Mouse (Mus musculus) liver, embryonic 16.5 days (tissue): ENCODE data around the gene Pcyt1a. TPM values are rescaled to one million over a fixed set of nuclear protein-coding genes. Genes with fewer than 3 reads are reported as not detected.
"Not testable (repeated sequence)": the region's sequence is repeated elsewhere in the genome, so short reads cannot be mapped to it uniquely, and the experiment has no call there.

Source experiments
- ATAC-seq: fragments of 200-750 bp; cut with Nextera tagmentation; 2 replicates; pipeline ENCODE4 v1.8.0; 2017; ENCODE audit warnings: low read depth, mild to moderate bottlenecking, moderate number of reproducible peaks, moderate library complexity
- H3K27ac ChIP-seq: fragments of 300-500 bp; sonication (generic); 2 replicates; pipeline ENCODE4 v1.5.1; 2014; ENCODE audit warnings: mild to moderate bottlenecking, low read length
- H3K27me3 ChIP-seq: fragments of 300-500 bp; sonication (generic); 2 replicates; pipeline ENCODE4 v1.6.1; 2014; ENCODE audit warnings: low read depth, low read length, mixed read lengths; ENCODE audit not compliant: control insufficient read depth, insufficient read depth
- H3K36me3 ChIP-seq: fragments of 300-500 bp; sonication (generic); 2 replicates; pipeline ENCODE4 v1.6.1; 2014; ENCODE audit warnings: mild to moderate bottlenecking; ENCODE audit not compliant: control insufficient read depth, insufficient read depth
- H3K4me1 ChIP-seq: fragments of 300-500 bp; sonication (generic); 2 replicates; pipeline ENCODE4 v1.6.1; 2014; ENCODE audit warnings: low read depth, low read length, mixed read lengths; ENCODE audit not compliant: control insufficient read depth
- H3K4me2 ChIP-seq: fragments of 300-500 bp; sonication (generic); 2 replicates; pipeline ENCODE4 v1.6.1; 2014; ENCODE audit warnings: low read depth, low read length, mixed read lengths
- H3K4me3 ChIP-seq: fragments of 300-500 bp; sonication (generic); 2 replicates; pipeline ENCODE4 v1.5.1; 2014; ENCODE audit warnings: low read depth, mild to moderate bottlenecking, low read length
- H3K9ac ChIP-seq: fragments of 300-500 bp; sonication (generic); 2 replicates; pipeline ENCODE4 v1.6.1; 2014; ENCODE audit warnings: low read depth, low read length
- H3K9me3 ChIP-seq: fragments of 300-500 bp; sonication (generic); replicated peaks from 2 replicates; pipeline ENCODE4 v1.6.1; 2016; ENCODE audit warnings: low read length; ENCODE audit not compliant: control insufficient read depth
- WGBS: fragments of 180-500 bp; shearing (Covaris S2); extraction: QIAGEN DNeasy Blood & Tissue Kit; methylation state at CpG from one replicate; pipeline ENCODE4 v1.1.7; 2014; ENCODE audit not compliant: insufficient replicate concordance; 5-methylcytosine and 5-hydroxymethylcytosine counted together
- polyA plus RNA-seq: library from polyadenylated mRNA; unstranded; fragments of >200 nt; fragmentation: Nextera tagmentation; extraction: Ambion mirVana; gene quantifications from 2 replicates; pipeline ENCODE4 v1.2.1, GENCODE M21; 2015

Gene Pcyt1a
- polyA plus RNA-seq, 1 experiment from 2014 or later: 42.1 TPM

GRCm38 (mm10) chr16:32472276-32473015 lies 41.7 kb downstream of the Pcyt1a start:
- peaks cover 36% of the 10 kb centered on the region for H3K36me3 ChIP-seq

GRCm38 (mm10) chr16:32477315-32477714 lies 46.6 kb downstream of the Pcyt1a start:
- H3K27me3 ChIP-seq: no peaks in the 10 kb centered on the region
- H3K4me3 ChIP-seq: no peak overlapping the region
- peaks cover 5% of the 10 kb centered on the region for H3K36me3 ChIP-seq
- no peaks in the 10 kb centered on the region for H3K9me3 ChIP-seq
- no peak overlapping the region for H3K4me2 ChIP-seq
- WGBS: 68% methylated on average over 6 of the region's 6 CpGs
- no peak for ATAC-seq
- no peak overlapping the region for H3K9ac ChIP-seq
- no peak overlapping the region for H3K27ac ChIP-seq
- H3K4me1 ChIP-seq: no peaks in the 10 kb centered on the region

More at GRCm38 (mm10) chr16:32472276-32473015, 41.7 kb downstream of the Pcyt1a start:
- no peaks in the 10 kb centered on the region for H3K27me3 ChIP-seq
- WGBS: 81% methylated on average over 7 of the region's 7 CpGs
- ATAC-seq: no peak
- H3K27ac ChIP-seq: no peak overlapping the region
- H3K4me2 ChIP-seq: no peak overlapping the region
- no peak overlapping the region for H3K9ac ChIP-seq
- H3K4me3 ChIP-seq: no peak overlapping the region
- H3K9me3 ChIP-seq: no peaks in the 10 kb centered on the region
- H3K4me1 ChIP-seq: no peaks in the 10 kb centered on the region

- WGBS: 50% methylated on average over 2 of the region's 2 CpGs
- H3K4me3 ChIP-seq: no peak overlapping the region
- no peaks in the 10 kb centered on the region for H3K9me3 ChIP-seq
- H3K4me1 ChIP-seq: no peaks in the 10 kb centered on the region
- H3K27ac ChIP-seq: no peak overlapping the region
- no peaks in the 10 kb centered on the region for H3K27me3 ChIP-seq
- H3K9ac ChIP-seq: no peak overlapping the region
- no peaks in the 10 kb centered on the region for H3K36me3 ChIP-seq
- no peak overlapping the region for H3K4me2 ChIP-seq
- ATAC-seq: no peak
Measured at GRCm38 (mm10) chr16:32479415-32479814, 48.7 kb downstream of the Pcyt1a start.

DNA sequence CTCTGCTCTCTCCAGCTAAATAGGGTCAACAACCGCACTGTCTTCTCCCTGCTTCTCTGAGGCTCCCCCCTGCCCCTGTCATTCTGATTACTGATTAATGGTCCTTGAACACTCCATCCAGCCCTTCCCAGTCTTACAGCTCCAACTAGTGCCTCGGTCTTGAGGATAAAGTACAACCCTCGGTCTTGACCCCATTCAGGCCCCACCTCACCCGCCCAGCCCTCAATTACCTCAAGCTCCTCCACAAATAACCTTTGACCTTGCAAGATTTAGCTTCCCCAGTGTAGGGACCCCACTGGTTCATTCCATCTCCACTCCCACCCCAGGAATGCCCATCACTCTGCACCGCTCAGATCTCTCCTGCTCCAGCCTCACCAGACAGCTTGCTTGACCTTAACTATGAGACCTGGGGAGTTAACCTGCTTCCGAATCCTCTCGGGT lies 53.7 kb downstream of the Pcyt1a start:
- no peaks in the 10 kb centered on the region for H3K36me3 ChIP-seq
- no peak overlapping the region for H3K9ac ChIP-seq
- no peaks in the 10 kb centered on the region for H3K27me3 ChIP-seq
- H3K9me3 ChIP-seq: no peaks in the 10 kb centered on the region
- 62% methylated on average over 7 of the region's 7 CpGs for WGBS
- ATAC-seq: no peak
- H3K27ac ChIP-seq: no peak overlapping the region
- H3K4me3 ChIP-seq: no peak overlapping the region
- H3K4me2 ChIP-seq: no peak overlapping the region
- H3K4me1 ChIP-seq: peaks cover 16% of the 10 kb centered on the region

DNA sequence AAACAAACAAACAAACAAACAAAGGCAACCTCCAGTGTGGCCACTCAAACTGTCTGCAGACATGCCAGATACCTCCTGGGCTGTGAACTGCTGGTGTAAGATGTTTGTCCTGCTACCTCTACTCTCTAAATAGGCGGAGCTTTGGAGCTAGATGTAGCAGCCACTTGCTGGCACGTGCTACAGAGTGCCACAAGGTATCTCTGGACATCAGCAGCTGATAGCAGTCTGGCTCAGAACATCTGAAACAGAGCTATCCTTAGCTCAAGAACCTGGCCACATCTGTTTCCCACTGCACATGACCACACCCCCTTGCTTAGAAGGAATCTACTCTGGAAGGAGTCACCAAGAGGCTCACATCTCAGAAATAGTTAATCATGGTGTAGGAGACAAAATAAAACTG lies 54.5 kb downstream of the Pcyt1a start:
- no peak for ATAC-seq
- no peak overlapping the region for H3K9ac ChIP-seq

DNA sequence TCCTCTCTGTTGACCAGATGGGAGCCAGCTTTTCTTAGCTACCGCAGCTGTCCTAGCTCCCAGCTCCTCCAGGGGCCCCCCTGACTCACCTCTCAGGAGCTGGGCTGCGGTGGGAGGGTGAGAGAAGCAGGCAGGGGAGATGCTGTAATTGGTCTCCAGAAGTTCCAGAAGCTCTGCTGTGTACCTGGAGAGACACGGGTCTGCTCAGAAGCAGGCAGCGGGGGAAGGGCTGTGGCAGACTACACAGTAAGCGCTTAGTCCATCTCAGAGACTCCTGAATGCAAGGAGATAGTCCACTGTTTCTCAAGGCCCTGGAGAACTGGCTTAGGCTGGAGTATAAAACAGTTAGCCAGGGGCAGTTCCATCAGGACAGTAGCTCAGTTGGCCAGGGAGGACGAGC lies 55.3 kb downstream of the Pcyt1a start:
- Histone ChIP-seq H3K4me1 (peaks cover 16% of the 10 kb centered on the region), H3K27ac (no peak overlapping the region), H3K9me3 (no peaks in the 10 kb centered on the region), H3K4me3 (no peak overlapping the region), H3K4me2 (no peak overlapping the region), H3K36me3 (no peaks in the 10 kb centered on the region), H3K9ac (no peak overlapping the region), H3K27me3 (no peaks in the 10 kb centered on the region)
- ATAC-seq: no peak
- 72% methylated on average over 6 of the region's 6 CpGs for WGBS

More for the DNA sequence above, 54.5 kb downstream of the Pcyt1a start:
- Histone ChIP-seq H3K36me3 (no peaks in the 10 kb centered on the region), H3K4me2 (no peak overlapping the region), H3K27ac (no peak overlapping the region), H3K4me1 (peaks cover 16% of the 10 kb centered on the region), H3K27me3 (no peaks in the 10 kb centered on the region), H3K9me3 (no peaks in the 10 kb centered on the region), H3K4me3 (no peak overlapping the region)
- WGBS: 36% methylated on average over 2 of the region's 2 CpGs

DNA sequence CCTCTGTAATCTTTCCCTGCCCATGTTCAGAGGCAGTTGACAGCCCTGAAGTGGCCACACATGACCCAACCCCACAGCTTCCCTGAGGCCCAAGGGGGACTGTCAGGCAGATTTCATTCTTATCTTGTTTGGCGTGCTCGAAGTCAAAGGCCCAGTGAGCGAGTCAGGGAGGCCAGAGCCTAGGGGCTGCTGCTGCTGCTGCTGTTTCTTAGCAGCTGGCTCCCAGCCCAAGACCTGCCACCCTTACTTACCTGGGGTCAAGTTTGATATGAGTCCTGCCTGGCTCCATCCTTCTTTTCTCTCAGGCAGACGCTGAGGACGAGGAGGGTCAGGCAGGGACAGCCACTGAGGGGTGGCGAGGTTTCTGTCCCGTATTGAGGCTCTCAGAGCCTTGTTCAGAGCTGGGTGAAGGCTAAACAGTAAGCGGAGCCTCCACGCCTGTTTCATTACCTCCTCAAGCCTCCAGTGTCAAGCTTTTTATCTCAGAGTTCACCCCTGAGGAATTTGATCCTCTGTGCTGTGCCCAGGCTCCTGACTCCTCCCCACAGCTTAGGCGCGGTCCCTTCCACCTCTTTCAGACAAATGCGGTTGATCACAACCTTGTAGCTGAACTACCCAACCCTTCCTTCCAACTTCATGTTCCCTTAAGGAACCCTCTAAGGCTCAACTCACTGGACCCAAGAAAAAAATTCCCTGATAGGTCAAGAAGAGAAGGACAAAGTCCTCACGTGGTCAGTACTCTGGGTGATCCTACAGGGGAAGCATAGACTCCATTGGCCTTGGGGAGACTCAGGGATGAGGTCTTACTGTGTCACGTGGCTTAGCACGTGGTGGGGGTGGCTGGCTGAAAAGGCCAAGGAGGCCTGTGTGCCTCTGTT lies 56.8 kb downstream of the Pcyt1a start, which contains the start of gene Slc51a:
Slc51a (minus strand) TSS at position 646 of the 878 bp plus-strand sequence.
- ATAC-seq: peak; percentile 91
- H3K4me3 ChIP-seq: no peak within 1 kb of the TSS

GRCm38 (mm10) chr16:32488939-32489338 lies 58.2 kb downstream of the Pcyt1a start:
- WGBS: 73% methylated on average over 3 of the region's 3 CpGs
- H3K4me3 ChIP-seq: no peak overlapping the region

More for the DNA sequence above, 56.8 kb downstream of the Pcyt1a start, which contains the start of gene Slc51a:
- Histone ChIP-seq H3K9ac (no peak within 1 kb of the TSS), H3K4me1 (peaks cover 16% of the 10 kb centered on the region), H3K36me3 (no peaks in the 10 kb centered on the region), H3K27ac (no peak within 1 kb of the TSS), H3K9me3 (no peaks in the 10 kb centered on the region), H3K27me3 (no peaks in the 10 kb centered on the region), H3K4me2 (peak within 1 kb of the TSS; percentile 37)
- 33% methylated on average over 15 of the region's 15 CpGs for WGBS

DNA sequence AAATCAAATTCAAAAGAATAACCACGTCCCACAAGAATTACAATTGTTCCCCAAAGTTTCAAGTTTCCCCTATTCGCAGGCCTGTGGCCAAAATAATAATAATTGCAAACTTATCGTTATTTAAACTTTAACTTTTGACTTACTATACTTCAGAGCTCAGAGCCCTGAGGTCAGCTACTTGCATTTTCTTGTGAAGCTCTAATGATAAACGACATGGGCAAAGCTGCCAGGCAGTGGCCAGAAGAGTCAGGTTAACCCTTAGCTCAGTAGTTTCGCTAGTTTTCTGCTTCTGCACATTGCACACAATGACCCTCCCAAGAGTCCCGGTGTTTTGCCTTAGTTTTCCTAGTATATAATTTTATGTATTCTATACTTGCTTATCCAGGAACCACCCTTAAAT lies 63.6 kb downstream of the Pcyt1a start:
- not testable (repeated sequence) for H3K4me3 ChIP-seq, H3K4me2 ChIP-seq, H3K4me1 ChIP-seq, H3K27me3 ChIP-seq, ATAC-seq, H3K9ac ChIP-seq, H3K36me3 ChIP-seq, H3K27ac ChIP-seq, H3K9me3 ChIP-seq
- WGBS: 55% methylated on average over 6 of the region's 6 CpGs

More at GRCm38 (mm10) chr16:32488939-32489338, 58.2 kb downstream of the Pcyt1a start:
- H3K9me3 ChIP-seq: no peaks in the 10 kb centered on the region
- no peak overlapping the region for H3K4me2 ChIP-seq
- no peaks in the 10 kb centered on the region for H3K36me3 ChIP-seq
- H3K27me3 ChIP-seq: no peaks in the 10 kb centered on the region
- ATAC-seq: no peak
- H3K27ac ChIP-seq: no peak overlapping the region
- H3K4me1 ChIP-seq: peaks cover 16% of the 10 kb centered on the region
- no peak overlapping the region for H3K9ac ChIP-seq
